Mouse (Mus musculus) MEL (cell line): ENCODE data around the gene Kcnq4.

Experiments used
- EP300 ChIP-seq, 2 experiments: IDR thresholded peaks; 2 replicates each; pipeline ENCODE4 v1.6.1; 2011; ENCODE audit warnings: improper control_type of control experiment in 2 of 2, low read length in 2 of 2, low read depth in 1 of 2, mild to moderate bottlenecking in 1 of 2
- TCF12 ChIP-seq: IDR thresholded peaks from 2 replicates; pipeline ENCODE4 v1.6.1; 2014; ENCODE audit warnings: low read depth, mild to moderate bottlenecking, inconsistent platforms, low read length, improper control_type of control experiment, moderate library complexity

DNA sequence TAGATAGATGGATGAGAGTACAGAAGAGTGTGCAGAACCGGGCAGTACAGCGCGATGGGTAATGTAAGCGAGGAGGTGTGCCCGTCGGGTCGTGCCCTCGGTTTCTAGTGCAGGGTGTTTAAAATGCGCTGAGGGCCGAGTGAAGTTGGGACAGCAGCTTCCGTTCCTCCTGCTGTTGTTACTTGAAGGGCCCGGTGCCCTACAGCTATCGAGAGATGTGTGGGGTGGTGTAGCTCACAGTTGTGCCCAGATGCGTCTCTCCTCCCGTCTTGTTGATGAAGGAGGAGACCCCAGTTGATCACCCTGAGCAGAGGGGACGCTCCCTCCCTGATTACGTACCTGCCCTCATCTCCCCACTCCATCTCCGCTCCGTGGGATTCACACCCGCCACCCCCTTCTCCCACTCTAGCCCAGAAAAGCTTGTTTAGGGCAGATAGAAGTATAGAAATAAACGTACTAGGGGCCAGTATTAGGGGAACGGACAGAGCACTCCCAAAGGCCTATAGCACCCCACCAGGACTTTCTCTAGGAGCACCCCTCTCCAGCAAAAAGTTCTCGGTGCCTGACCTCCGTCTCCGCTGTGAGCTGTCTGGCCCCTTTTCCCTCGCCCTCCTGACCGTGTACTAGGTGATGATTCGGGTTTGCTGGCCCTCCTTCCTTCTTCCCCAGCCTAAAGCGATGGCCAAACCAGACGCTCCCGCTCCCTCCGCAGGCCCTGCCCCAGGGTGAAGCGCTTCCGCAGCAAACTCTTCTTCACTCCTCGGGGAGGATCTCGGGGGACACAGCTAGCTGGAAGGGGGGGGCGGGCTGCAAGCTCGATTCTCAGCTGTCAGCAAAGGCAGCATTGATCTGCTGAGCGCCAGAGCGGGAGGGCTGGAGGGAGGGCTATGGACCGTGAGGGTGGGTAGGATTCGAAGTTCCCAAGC lies at the start of gene Kcnq4:
- TF ChIP-seq EP300 (IDR thresholded peaks at IDR 0.05; ENCODE audit: low read depth in 1 of 2, low read length in 2 of 2) (no peak), TCF12 (no peak)
